Mouse (Mus musculus) forebrain, embryonic 10.5 days (tissue): ENCODE data around the gene Irgm2. TPM values are rescaled to one million over a fixed set of nuclear protein-coding genes. Genes with fewer than 3 reads are reported as not detected.
"Not testable (repeated sequence)": the region's sequence is repeated elsewhere in the genome, so short reads cannot be mapped to it uniquely, and the experiment has no call there.

Experiments used
- DNase-seq: peaks from one replicate; pipeline ENCODE4 v3.0.0-alpha.2; 2017; ENCODE audit warnings: low spot score; ENCODE audit errors: extremely low spot score
- H3K27ac ChIP-seq: fragments of 300-500 bp; sonication (generic); 2 replicates; pipeline ENCODE4 v1.5.1; 2016; ENCODE audit warnings: mild to moderate bottlenecking
- H3K27me3 ChIP-seq: fragments of 300-500 bp; sonication (generic); 2 replicates; pipeline ENCODE4 v1.6.1; 2016; ENCODE audit warnings: mild to moderate bottlenecking; ENCODE audit not compliant: poor library complexity, severe bottlenecking
- H3K36me3 ChIP-seq: fragments of 300-500 bp; sonication (generic); replicated peaks from 2 replicates; pipeline ENCODE4 v1.6.1; 2016; ENCODE audit warnings: mild to moderate bottlenecking, moderate library complexity
- H3K4me1 ChIP-seq: fragments of 300-500 bp; sonication (generic); 2 replicates; pipeline ENCODE4 v1.6.1; 2016
- H3K4me3 ChIP-seq: fragments of 300-500 bp; sonication (generic); 2 replicates; pipeline ENCODE4 v1.5.1; 2016; ENCODE audit warnings: mild to moderate bottlenecking, moderate library complexity
- H3K9me3 ChIP-seq: fragments of 300-500 bp; sonication (generic); 2 replicates; pipeline ENCODE4 v1.6.1; 2016; ENCODE audit warnings: mild to moderate bottlenecking, moderate library complexity
- WGBS: fragments of 180-500 bp; shearing (Covaris S2); methylation state at CpG from one replicate; pipeline ENCODE4 v1.1.7; 2016; 5-methylcytosine and 5-hydroxymethylcytosine counted together
- polyA plus RNA-seq: library from polyadenylated mRNA; unstranded; fragments of >200 nt; fragmentation: Nextera tagmentation; extraction: Ambion mirVana; gene quantifications from 2 replicates; pipeline ENCODE4 v1.2.1, GENCODE M21; 2016

Gene Irgm2
- polyA plus RNA-seq, 1 experiment from 2014 or later: 0.20 TPM

DNA sequence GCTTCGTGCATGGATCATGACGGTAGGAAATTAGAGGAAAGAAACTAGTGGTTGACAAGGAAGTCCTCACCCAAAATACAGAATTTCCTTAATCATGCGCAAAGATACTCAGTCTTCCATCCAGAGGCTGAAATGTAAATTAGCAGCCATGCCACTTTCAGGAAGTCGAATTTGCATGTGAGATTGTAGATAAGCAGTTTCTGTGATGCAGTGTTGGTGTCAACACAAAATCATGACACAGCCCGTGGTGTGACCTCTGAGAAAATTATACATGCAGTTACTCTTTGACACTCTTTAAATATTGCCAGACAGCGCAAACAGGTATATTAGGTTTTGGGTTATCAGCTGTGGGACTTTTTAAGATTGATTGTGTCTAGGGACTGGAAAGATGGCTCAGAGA lies 9.7 kb upstream of the Irgm2 start:
- Histone ChIP-seq H3K4me3 (no peak overlapping the region), H3K36me3 (no peaks in the 10 kb centered on the region), H3K4me1 (peaks cover 10% of the 10 kb centered on the region), H3K27me3 (no peaks in the 10 kb centered on the region), H3K27ac (no peak overlapping the region), H3K9me3 (no peaks in the 10 kb centered on the region)
- no peak for DNase-seq
- 96% methylated on average over 6 of the region's 6 CpGs for WGBS

DNA sequence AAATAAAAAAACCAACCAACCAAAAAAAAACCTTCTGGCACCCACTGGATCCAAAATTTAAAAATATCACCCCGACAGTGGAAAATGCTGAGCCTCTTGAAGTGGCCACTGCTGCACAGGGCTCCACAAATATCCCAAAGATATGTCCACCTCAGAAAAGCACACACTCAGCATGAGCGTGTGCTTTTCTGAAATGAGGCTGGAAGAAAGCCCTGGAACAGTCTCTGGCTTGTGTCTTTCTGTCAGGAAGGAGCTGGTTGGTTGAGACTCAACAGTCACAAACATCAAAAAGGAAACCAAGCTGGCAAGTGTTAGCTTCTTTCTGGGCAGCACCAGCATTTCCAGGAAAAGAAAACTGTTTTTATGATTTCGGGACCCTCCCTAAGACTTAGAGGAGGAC lies 6.1 kb upstream of the Irgm2 start:
- H3K27ac ChIP-seq: no peak overlapping the region
- H3K4me3 ChIP-seq: no peak overlapping the region
- no peaks in the 10 kb centered on the region for H3K36me3 ChIP-seq
- no peak for DNase-seq
- peaks cover 10% of the 10 kb centered on the region for H3K4me1 ChIP-seq
- no peaks in the 10 kb centered on the region for H3K9me3 ChIP-seq
- H3K27me3 ChIP-seq: no peaks in the 10 kb centered on the region
- 84% methylated on average over 3 of the region's 3 CpGs for WGBS

DNA sequence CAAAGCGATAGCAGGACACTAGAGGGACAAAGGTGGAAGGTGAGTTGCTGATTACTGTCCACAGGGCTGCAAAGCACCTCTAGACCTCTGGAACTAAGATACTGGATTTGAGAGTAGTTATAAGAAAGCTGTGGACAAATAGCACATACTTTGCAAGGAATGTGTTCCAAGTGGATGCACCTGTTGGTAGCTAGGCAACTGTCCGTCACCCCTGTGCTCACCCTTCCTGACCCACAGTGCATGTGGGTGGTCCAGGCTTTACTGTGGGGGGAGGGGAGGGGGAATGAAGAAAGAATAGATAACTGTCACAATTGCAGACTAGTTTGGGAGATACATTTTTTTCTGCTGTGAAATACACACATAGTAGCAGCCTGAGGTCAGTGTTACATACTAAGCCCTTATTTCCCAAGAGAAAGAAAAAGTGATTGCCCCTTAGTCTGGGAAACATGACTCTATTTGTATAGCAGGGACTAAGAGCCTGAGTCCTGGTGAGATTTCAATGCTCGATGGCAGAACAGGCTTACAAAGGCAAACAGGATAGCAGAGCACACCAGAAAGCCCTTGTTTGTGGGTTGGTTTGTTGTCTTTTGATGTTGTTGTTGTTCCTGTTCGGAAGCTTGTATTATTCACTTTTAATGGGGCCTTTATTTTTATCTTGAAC lies 5.4 kb upstream of the Irgm2 start:
- no peak for DNase-seq

DNA sequence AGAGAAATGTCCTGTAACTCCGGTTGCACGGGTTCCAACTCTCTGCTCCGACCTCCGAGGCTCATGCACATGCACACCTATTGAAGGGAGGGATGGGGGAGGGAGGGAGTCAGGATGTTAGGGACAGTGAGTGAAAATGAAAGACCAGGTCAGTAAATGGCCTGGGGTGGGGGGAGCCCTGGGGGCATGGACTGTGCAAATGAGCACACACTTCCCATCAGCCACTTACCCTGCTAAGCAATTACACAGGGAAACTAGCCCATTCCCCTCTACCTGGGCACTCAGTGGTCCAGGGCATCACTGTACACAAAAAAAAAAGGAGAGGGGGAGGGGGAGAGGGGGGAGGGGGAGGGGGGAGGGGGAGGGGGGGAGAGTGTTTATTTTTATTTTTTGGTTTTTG lies 755 bp upstream of the Irgm2 start:
- Histone ChIP-seq H3K36me3 (no peaks in the 10 kb centered on the region), H3K27ac (peak overlapping the region; percentile 74), H3K4me1 (peaks cover 11% of the 10 kb centered on the region), H3K27me3 (no peaks in the 10 kb centered on the region), H3K9me3 (no peaks in the 10 kb centered on the region), H3K4me3 (peak overlapping the region; percentile 57)
- 89% methylated on average over 4 of the region's 4 CpGs for WGBS
- DNase-seq: no peak

More for the DNA sequence above, 5.4 kb upstream of the Irgm2 start:
- Histone ChIP-seq H3K4me3 (no peak overlapping the region), H3K27me3 (no peaks in the 10 kb centered on the region), H3K36me3 (no peaks in the 10 kb centered on the region), H3K27ac (no peak overlapping the region), H3K9me3 (no peaks in the 10 kb centered on the region), H3K4me1 (peaks cover 11% of the 10 kb centered on the region)
- WGBS: 51% methylated on average over 4 of the region's 4 CpGs

DNA sequence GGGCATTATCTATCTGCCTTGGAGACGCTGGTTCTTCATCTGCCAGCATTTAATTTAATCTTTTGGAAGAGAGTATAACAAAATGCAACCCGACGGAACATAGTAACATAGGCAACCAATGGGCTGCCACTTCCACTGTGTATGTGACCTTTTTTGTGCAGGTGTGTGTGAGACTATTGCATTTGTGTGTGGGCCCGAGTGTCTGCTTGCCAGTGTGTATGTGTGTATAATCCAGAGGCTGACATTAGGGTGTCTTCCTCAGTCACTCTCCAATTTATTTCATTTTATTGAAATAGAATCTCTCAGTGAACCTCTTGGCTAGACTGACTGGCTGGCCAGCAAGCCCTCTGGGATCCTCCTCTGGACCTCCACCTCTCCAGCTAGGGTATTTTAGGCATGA lies 808 bp downstream of the Irgm2 start:
- Histone ChIP-seq H3K36me3 (no peaks in the 10 kb centered on the region), H3K27me3 (no peaks in the 10 kb centered on the region), H3K9me3 (no peaks in the 10 kb centered on the region), H3K4me3 (no peak overlapping the region), H3K27ac (no peak overlapping the region), H3K4me1 (peaks cover 5% of the 10 kb centered on the region)
- WGBS: 91% methylated on average over 4 of the region's 4 CpGs
- no peak for DNase-seq

DNA sequence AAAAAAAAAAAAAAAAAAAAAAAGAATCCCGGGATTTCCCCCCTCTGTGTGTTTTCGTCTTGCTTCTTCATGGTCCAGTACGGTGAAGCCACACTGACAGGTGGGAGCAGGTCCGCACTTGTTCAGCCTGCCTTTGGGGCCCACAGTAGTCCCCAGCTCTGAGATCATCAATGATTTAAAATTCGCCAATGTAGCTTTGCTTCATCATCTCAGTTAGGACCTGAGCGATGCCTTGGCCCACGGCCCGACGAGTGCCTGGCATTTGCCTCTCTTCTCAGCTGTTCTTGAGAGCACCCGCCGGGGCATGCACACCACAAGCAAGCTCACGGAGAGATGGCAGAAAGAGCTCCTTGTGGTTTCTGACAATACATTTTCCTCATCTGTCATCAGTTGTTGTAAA lies 1.6 kb downstream of the Irgm2 start:
- no peak for DNase-seq
- Histone ChIP-seq H3K27ac (no peak overlapping the region), H3K4me3 (no peak overlapping the region), H3K4me1 (peaks cover 5% of the 10 kb centered on the region), H3K9me3 (no peaks in the 10 kb centered on the region), H3K36me3 (no peaks in the 10 kb centered on the region), H3K27me3 (no peaks in the 10 kb centered on the region)
- 91% methylated on average over 12 of the region's 12 CpGs for WGBS

DNA sequence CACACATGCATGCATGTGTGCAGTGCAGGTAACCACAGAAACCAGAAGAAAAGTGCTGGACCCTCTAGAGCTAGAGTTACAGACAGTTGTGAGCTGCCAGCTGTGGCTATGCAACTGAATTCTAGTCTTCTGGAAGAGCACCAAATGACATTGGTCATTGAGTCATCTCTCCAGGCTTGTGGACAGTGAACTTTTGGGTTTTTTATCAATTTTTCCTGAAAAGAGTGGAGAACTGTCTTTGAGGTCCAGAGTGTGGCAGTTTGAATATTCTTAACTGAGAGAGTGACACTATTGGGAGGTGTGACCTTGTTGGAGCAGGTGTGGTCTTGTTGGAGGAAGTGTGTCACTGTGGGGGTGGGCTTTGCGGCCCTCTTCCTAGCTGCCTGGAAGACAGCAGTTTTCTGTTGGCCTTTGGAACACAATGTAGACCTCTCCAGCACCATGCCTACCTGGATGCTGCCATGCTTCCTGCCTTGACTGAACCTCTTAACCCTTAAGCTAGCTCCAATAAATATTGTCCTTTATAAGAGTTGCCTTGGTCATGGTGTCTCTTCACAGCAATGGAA lies 11.0 kb downstream of the Irgm2 start:
- H3K4me1 ChIP-seq: peaks cover 20% of the 10 kb centered on the region
- DNase-seq: no peak
- no peak overlapping the region for H3K4me3 ChIP-seq
- H3K36me3 ChIP-seq: no peaks in the 10 kb centered on the region
- H3K27ac ChIP-seq: no peak overlapping the region
- peaks cover 9% of the 10 kb centered on the region for H3K27me3 ChIP-seq
- H3K9me3 ChIP-seq: no peaks in the 10 kb centered on the region
- 100% methylated on average over 1 of the region's 1 CpGs for WGBS

DNA sequence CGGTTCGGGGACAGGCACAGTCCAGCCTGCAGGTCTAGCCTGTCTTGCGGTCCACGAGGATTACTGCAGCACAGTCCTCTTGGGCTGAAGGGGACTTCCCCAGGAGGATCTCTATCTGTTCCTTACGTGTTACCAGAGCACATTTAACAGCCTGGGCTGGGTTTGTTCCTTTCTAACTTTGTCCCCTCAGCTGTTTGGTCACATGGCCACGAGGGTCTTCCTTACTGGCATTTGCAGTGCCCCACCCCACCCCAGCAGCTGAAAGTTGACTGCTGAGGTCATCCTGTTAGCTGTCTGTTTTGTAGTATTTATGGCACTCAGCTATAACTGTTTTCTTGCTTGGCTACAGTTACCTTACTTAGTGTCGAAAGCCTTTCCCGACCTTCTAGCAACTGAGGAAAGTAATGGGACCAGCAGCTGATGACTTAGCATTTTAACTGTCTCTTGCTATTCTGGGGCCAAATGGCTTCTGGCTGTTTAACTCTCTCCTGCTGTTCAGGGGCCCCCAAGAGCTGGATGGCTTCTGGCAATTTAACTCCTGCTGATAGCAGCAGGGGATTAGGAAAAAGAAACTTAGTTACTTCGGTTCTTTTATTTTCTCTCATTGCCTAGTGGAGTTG lies 11.8 kb downstream of the Irgm2 start:
- WGBS: 19% methylated on average over 9 of the region's 9 CpGs

DNA sequence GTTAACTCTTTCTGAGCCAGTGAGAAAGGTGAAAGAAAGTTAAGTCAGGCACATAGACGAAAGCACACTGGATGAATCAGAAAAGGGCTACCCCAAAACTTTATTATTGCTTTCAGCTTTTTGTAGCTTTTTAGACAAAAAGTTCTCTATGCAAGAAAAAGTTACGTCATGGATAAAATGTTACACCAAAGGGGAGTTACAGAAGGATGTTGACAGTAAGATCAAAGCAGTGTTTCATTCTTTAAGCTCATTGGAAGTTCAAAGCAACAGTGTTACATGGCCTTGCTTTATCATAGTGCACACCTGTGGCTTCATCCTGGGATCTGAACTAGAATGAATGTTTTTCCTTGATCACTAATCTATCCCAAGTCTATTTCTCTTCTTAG lies 12.3 kb downstream of the Irgm2 start:
- Histone ChIP-seq H3K36me3 (no peaks in the 10 kb centered on the region), H3K27ac (no peak overlapping the region), H3K4me1 (peaks cover 20% of the 10 kb centered on the region), H3K27me3 (peaks cover 9% of the 10 kb centered on the region), H3K4me3 (no peak overlapping the region), H3K9me3 (no peaks in the 10 kb centered on the region)
- DNase-seq: no peak
- WGBS: 13% methylated on average over 2 of the region's 2 CpGs

More for the DNA sequence above, 11.8 kb downstream of the Irgm2 start:
- Histone ChIP-seq H3K36me3 (no peaks in the 10 kb centered on the region), H3K9me3 (no peaks in the 10 kb centered on the region), H3K27ac (0 out of 2 replicates have a peak overlapping the region, but pooled peaks have one; percentile 48), H3K4me3 (no peak overlapping the region), H3K4me1 (peaks cover 20% of the 10 kb centered on the region), H3K27me3 (peaks cover 9% of the 10 kb centered on the region)
- DNase-seq: no peak

DNA sequence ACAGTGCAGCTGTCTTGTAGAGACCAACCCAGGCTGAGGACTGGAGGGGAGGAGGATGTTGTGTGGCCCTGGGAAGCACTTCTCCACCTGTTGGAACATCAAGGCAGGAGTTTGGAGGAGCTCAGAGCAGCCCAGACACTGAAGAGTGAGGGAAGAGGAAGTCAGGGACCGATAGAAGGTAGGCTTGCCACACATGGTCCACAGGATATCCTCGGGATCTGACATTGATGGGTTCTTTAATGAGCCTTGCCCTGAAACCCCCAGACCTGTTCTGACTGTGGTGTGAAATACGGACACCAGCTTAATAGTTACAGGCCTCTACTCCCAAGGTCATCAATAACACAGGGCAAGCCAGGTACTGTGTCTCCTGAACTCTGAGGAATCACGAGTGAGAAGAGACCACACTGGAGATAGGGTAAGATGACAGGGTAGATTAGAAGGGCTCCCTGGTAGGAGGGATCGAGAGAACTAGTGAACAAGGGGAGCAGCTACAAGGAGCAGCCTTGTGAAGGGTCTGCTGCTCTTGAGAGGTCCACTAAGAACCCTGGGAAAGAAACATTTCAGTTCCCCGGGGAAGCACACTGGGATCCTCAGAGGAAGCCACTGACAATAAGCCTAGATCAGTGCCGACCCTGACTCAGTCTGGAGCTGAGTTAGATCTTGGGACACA lies 14.4 kb downstream of the Irgm2 start:
- DNase-seq: no peak
- 85% methylated on average over 7 of the region's 7 CpGs for WGBS
- Histone ChIP-seq H3K9me3 (no peaks in the 10 kb centered on the region), H3K36me3 (no peaks in the 10 kb centered on the region), H3K4me1 (peaks cover 20% of the 10 kb centered on the region), H3K4me3 (no peak overlapping the region), H3K27me3 (peaks cover 9% of the 10 kb centered on the region), H3K27ac (no peak overlapping the region)

DNA sequence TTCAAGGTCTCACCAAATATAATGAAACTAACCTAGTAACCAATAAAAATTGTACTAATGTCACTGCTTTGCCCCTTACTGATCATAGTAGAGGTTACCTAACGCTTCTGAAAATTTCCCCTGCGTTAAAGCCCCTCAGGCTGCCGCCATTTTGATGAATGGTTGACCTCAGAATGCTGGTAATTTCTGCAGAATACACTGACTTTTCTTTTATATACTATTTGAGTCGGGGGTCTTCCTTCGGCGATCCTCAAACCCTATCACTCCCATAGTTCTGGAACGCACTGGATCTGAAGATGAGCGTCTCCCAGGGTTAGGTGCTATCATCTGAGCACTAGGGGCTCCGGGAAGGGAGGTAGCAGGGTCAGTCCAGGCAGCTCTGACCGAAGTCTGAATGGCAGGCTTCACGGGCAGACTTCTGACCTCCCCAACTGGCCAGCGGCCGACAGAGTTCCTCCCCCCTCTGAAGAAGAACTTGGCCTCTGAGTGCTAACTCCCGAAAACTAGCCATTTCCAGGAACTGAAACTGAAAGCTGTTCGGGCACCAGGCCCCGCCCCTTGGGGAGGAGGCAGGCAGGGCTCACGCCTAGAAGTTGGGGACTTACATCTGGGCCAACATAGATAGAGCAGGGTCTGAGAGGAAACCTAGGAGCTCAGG lies 15.1 kb downstream of the Irgm2 start:
- 53% methylated on average over 17 of the region's 17 CpGs for WGBS
- H3K4me3 ChIP-seq: peak overlapping the region; percentile 41
- H3K36me3 ChIP-seq: no peaks in the 10 kb centered on the region
- H3K27me3 ChIP-seq: peaks cover 9% of the 10 kb centered on the region
- H3K9me3 ChIP-seq: no peaks in the 10 kb centered on the region
- H3K27ac ChIP-seq: peak overlapping the region; percentile 66; the same call in 1 of the 2 replicates
- peaks cover 20% of the 10 kb centered on the region for H3K4me1 ChIP-seq
- DNase-seq: peak; percentile 27

DNA sequence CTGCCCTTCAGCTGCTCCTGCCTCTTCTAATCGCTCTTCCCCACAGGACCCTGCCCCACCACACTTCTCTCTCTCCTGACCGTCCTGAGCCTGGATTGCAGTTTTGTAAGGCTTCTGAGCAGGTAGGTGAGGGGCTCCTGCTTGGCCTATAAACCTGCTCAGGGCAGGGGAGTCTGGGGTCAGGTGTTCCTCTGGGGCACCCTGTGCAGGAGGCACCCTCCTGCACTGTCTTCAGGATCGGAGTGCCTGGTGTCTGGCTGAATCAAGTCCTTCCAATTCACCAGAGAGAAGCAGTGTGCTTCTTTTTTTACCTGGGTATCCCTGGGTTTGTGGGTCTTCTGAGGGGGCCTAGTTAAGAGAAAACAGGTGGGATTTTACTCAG lies 15.6 kb downstream of the Irgm2 start:
- not testable (repeated sequence) for H3K27me3 ChIP-seq, H3K9me3 ChIP-seq, DNase-seq, H3K36me3 ChIP-seq, H3K27ac ChIP-seq, H3K4me3 ChIP-seq
- 42% methylated on average over 2 of the region's 3 CpGs for WGBS
- H3K4me1 ChIP-seq: peaks cover 20% of the 10 kb centered on the region
